Mouse (Mus musculus) limb, embryonic 10.5 days (tissue): ENCODE results near the gene Txk. TPM values are rescaled to one million over a fixed set of nuclear protein-coding genes. Genes with fewer than 3 reads are reported as not detected.

ENCODE experiments used
- DNase-seq: peaks from one replicate; pipeline ENCODE4 v3.0.0-alpha.2; 2017; ENCODE audit warnings: low spot score
- H3K27ac ChIP-seq: fragments of 300-500 bp; sonication (generic); 2 replicates; pipeline ENCODE4 v1.5.1; 2016; ENCODE audit warnings: mild to moderate bottlenecking
- H3K27me3 ChIP-seq: fragments of 300-500 bp; sonication (generic); 2 replicates; pipeline ENCODE4 v1.6.1; 2016; ENCODE audit warnings: low read depth, mild to moderate bottlenecking; ENCODE audit not compliant: poor library complexity, severe bottlenecking
- H3K36me3 ChIP-seq: fragments of 300-500 bp; sonication (generic); 2 replicates; pipeline ENCODE4 v1.6.1; 2016; ENCODE audit warnings: mild to moderate bottlenecking, moderate library complexity
- H3K4me1 ChIP-seq: fragments of 300-500 bp; sonication (generic); 2 replicates; pipeline ENCODE4 v1.6.1; 2016
- H3K4me3 ChIP-seq: fragments of 300-500 bp; sonication (generic); 2 replicates; pipeline ENCODE4 v1.5.1; 2016; ENCODE audit warnings: mild to moderate bottlenecking, moderate library complexity
- H3K9me3 ChIP-seq: fragments of 300-500 bp; sonication (generic); replicated peaks from 2 replicates; pipeline ENCODE4 v1.6.1; 2016; ENCODE audit warnings: mild to moderate bottlenecking
- WGBS: fragments of 180-500 bp; shearing (Covaris S2); methylation state at CpG from one replicate; pipeline ENCODE4 v1.1.7; 2016; 5-methylcytosine and 5-hydroxymethylcytosine counted together
- polyA plus RNA-seq: library from polyadenylated mRNA; unstranded; fragments of >200 nt; fragmentation: Nextera tagmentation; extraction: Ambion mirVana; gene quantifications from 2 replicates; pipeline ENCODE4 v1.2.1, GENCODE M21; 2016

Txk gene
- polyA plus RNA-seq, 1 experiment from 2014 or later: not detected

DNA sequence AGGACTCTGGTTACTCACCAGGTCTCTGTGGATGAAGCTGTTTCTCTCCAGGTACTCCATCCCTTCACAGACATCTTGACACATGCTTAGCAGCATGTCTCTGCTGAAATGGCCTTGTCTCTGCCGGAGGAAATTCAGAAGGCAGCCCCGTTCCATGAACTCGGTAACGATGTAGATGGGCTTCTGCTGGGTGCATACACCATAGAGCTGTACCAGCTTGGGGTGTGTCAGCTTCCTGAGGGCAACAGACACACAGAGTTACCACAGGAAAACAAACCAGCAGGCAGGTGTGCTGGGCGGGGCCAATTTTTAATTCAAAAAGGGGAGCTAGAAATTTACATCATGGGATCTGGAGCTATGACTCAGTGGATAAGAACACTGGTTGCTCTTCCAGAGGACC, 11.0 kb upstream of the Txk start:
- no peaks in the 10 kb centered on the region for H3K9me3 ChIP-seq
- no peaks in the 10 kb centered on the region for H3K36me3 ChIP-seq
- no peak overlapping the region for H3K27ac ChIP-seq
- DNase-seq: no peak
- H3K27me3 ChIP-seq: no peaks in the 10 kb centered on the region
- WGBS: 92% methylated on average over 5 of the region's 5 CpGs
- no peak overlapping the region for H3K4me3 ChIP-seq
- H3K4me1 ChIP-seq: no peaks in the 10 kb centered on the region

DNA sequence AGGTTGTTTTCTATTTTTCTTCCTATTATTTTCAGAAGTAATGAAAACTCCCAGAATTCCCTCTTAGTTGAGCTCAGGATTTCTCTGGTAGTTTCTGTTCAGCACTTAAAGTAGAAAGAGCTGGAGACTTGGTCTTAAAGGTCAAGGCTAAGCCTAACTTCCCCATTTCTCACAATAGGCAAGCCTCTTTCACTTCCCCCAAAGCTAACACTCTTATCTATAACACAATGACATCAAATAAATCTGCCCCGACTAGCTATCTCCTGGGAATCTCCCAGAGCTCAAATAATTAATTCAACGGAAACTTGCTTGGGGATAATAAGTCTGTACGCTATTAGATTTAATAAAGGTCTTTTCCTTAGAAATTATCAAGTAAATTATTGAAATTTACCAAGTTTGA, 10.4 kb upstream of the Txk start:
- no peaks in the 10 kb centered on the region for H3K4me1 ChIP-seq
- no peaks in the 10 kb centered on the region for H3K9me3 ChIP-seq
- no peak for DNase-seq
- H3K27me3 ChIP-seq: no peaks in the 10 kb centered on the region
- no peaks in the 10 kb centered on the region for H3K36me3 ChIP-seq
- WGBS: 88% methylated on average over 3 of the region's 3 CpGs
- H3K4me3 ChIP-seq: no peak overlapping the region
- H3K27ac ChIP-seq: no peak overlapping the region

DNA sequence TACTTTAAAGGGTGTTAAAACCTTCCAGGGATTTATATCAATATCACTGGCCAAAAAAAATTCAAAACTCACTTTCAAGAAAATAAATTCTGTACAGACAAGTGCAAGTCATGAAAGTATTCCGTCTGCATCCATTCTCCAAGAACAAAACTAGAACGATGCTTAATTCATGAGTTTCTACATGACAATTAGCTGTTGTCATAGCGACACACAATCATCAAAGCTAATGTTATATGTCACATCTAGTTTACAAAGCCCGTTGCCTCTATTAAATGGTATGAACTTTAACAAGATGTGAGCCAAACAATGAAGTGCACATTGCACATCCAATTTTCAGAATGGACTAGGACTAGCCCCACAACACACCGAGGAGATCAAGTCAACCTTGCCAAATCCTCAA, 9.2 kb upstream of the Txk start:
- 94% methylated on average over 5 of the region's 5 CpGs for WGBS
- Histone ChIP-seq H3K36me3 (no peaks in the 10 kb centered on the region), H3K9me3 (no peaks in the 10 kb centered on the region)

GRCm38 (mm10) chr5:72761237-72761636, 8.7 kb upstream of the Txk start:
- no peak for DNase-seq
- 83% methylated on average over 5 of the region's 5 CpGs for WGBS
- Histone ChIP-seq H3K27me3 (no peaks in the 10 kb centered on the region), H3K27ac (no peak overlapping the region), H3K36me3 (no peaks in the 10 kb centered on the region), H3K9me3 (no peaks in the 10 kb centered on the region), H3K4me3 (no peak overlapping the region), H3K4me1 (no peaks in the 10 kb centered on the region)

More for the DNA sequence above, 9.2 kb upstream of the Txk start:
- Histone ChIP-seq H3K4me1 (no peaks in the 10 kb centered on the region), H3K27me3 (no peaks in the 10 kb centered on the region), H3K4me3 (no peak overlapping the region), H3K27ac (no peak overlapping the region)
- no peak for DNase-seq

- no peaks in the 10 kb centered on the region for H3K4me1 ChIP-seq
- no peaks in the 10 kb centered on the region for H3K36me3 ChIP-seq
- no peaks in the 10 kb centered on the region for H3K27me3 ChIP-seq
- DNase-seq: no peak
- H3K27ac ChIP-seq: no peak overlapping the region
- no peaks in the 10 kb centered on the region for H3K9me3 ChIP-seq
- 78% methylated on average over 13 of the region's 13 CpGs for WGBS
- no peak overlapping the region for H3K4me3 ChIP-seq
Measured at GRCm38 (mm10) chr5:72758925-72759924, 6.6 kb upstream of the Txk start.

GRCm38 (mm10) chr5:72757155-72757773, 4.7 kb upstream of the Txk start:
- Histone ChIP-seq H3K9me3 (no peaks in the 10 kb centered on the region), H3K4me1 (no peaks in the 10 kb centered on the region), H3K4me3 (no peak overlapping the region), H3K27me3 (no peaks in the 10 kb centered on the region), H3K36me3 (no peaks in the 10 kb centered on the region), H3K27ac (no peak overlapping the region)
- DNase-seq: no peak
- WGBS: 84% methylated on average over 18 of the region's 18 CpGs

DNA sequence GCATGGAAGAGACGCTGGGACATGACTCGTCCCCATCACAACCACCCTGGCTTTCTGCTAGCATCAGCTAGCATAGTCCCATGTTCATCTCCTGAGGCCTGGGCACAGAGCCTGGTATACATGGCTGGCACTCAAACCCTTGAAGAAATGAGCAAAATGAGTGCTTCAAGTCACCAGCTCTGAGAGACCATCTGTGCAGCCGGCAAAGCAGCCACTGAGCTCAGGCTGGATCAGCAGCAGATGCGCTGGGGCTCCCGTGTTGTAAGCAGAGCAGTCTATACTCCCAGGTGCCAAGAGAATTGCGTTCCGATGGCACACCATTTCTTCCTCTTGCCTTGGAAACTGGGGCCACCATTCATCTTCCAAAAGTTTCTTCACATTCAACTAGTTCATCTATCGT, 3.4 kb upstream of the Txk start:
- Histone ChIP-seq H3K27ac (no peak overlapping the region), H3K4me3 (no peak overlapping the region), H3K9me3 (no peaks in the 10 kb centered on the region), H3K4me1 (no peaks in the 10 kb centered on the region), H3K36me3 (no peaks in the 10 kb centered on the region), H3K27me3 (no peaks in the 10 kb centered on the region)
- WGBS: 92% methylated on average over 8 of the region's 8 CpGs
- no peak for DNase-seq

DNA sequence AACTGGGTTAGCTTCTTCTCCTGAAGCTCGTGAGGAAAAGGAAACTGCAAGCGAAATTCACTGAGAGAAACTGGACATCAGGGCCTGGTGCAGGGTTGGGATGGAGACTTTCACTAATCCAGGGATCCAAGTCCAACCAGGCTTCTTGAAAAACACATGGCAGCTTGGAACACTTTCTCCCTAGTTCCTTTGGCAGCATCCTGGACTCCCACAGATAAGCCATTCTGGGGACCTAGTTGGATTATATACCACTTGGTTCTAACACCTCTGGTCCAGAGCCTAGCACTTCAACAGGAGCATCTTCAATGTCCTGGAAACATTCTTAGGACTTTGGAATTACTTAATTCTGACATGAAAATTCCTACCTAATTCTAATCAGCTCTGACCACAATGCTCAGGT, 2.5 kb upstream of the Txk start:
- WGBS: 81% methylated on average over 2 of the region's 2 CpGs
- H3K4me1 ChIP-seq: no peaks in the 10 kb centered on the region
- DNase-seq: no peak
- H3K27ac ChIP-seq: no peak overlapping the region
- H3K36me3 ChIP-seq: no peaks in the 10 kb centered on the region
- no peaks in the 10 kb centered on the region for H3K9me3 ChIP-seq
- H3K27me3 ChIP-seq: no peaks in the 10 kb centered on the region
- no peak overlapping the region for H3K4me3 ChIP-seq

DNA sequence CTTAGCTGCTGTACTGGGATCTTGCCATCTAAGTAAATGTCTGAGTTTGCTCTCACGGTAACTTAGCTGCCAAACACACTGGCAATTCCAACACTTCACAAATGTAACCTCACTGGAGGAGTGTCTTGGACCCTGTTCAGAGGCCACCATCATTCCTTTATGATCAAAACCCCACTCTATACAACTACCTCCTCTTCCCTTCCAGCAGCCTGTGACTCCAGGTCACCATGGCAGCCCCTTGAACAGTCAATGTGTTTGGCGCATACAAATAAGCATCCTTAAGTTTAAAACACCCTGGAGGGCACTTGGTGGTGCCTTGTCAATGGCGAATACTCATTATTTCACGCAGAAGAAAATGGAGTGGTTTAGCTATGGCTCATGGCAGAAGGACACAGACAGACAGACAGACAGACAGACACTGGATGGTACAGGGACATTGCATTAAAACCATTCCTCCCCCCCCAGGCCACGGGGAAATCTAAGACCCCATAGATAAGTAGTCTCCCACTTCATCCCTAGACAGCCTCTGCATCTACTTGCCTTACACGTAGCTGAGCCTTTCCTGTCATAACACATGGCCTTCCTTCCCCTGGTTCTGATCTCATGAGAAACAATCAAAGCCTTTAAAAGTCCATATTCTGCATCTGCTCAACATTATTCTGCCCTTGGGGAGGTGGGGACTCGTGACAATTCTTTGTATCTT, 1.4 kb downstream of the Txk start:
- H3K27me3 ChIP-seq: no peaks in the 10 kb centered on the region
- no peaks in the 10 kb centered on the region for H3K9me3 ChIP-seq
- no peak overlapping the region for H3K27ac ChIP-seq
- 88% methylated on average over 7 of the region's 7 CpGs for WGBS
- H3K4me3 ChIP-seq: no peak overlapping the region
- no peaks in the 10 kb centered on the region for H3K36me3 ChIP-seq
- no peaks in the 10 kb centered on the region for H3K4me1 ChIP-seq
- DNase-seq: no peak

DNA sequence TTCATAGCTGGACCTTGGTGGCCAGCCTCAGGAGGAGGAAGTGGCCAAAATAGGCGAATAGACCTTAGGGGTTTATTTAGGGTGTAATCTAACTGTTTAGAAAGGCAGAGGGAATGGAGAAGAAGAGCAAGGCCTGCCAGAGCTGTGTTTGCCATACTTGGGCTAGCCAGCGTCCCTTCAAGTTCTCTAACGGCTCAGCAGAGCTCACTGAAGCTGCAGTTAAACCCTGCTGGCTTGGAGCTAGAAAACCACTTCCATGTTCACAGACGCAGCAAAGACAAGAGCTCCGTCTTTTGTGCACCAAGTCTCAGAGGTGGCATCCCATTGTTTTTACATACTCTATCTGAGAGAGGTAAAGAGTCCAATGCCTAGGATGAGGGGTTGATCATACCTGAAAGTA, 2.4 kb downstream of the Txk start:
- no peak for DNase-seq
- H3K4me3 ChIP-seq: no peak overlapping the region
- H3K27me3 ChIP-seq: no peaks in the 10 kb centered on the region
- no peaks in the 10 kb centered on the region for H3K4me1 ChIP-seq
- H3K36me3 ChIP-seq: no peaks in the 10 kb centered on the region
- H3K9me3 ChIP-seq: no peaks in the 10 kb centered on the region
- 82% methylated on average over 5 of the region's 5 CpGs for WGBS
- no peak overlapping the region for H3K27ac ChIP-seq

- no peaks in the 10 kb centered on the region for H3K4me1 ChIP-seq
- 74% methylated on average over 7 of the region's 7 CpGs for WGBS
- no peaks in the 10 kb centered on the region for H3K9me3 ChIP-seq
- no peak overlapping the region for H3K4me3 ChIP-seq
- no peaks in the 10 kb centered on the region for H3K27me3 ChIP-seq
- no peak for DNase-seq
- H3K27ac ChIP-seq: no peak overlapping the region
- H3K36me3 ChIP-seq: no peaks in the 10 kb centered on the region
Measured at GRCm38 (mm10) chr5:72748659-72749265, 3.8 kb downstream of the Txk start.

- Histone ChIP-seq H3K27ac (no peak overlapping the region), H3K4me3 (no peak overlapping the region), H3K27me3 (no peaks in the 10 kb centered on the region), H3K9me3 (no peaks in the 10 kb centered on the region), H3K4me1 (no peaks in the 10 kb centered on the region), H3K36me3 (no peaks in the 10 kb centered on the region)
- DNase-seq: no peak
- WGBS: 89% methylated on average over 4 of the region's 4 CpGs
Measured at GRCm38 (mm10) chr5:72747384-72747783, 5.2 kb downstream of the Txk start.

GRCm38 (mm10) chr5:72746461-72746860, 6.1 kb downstream of the Txk start:
- no peak for DNase-seq
- no peaks in the 10 kb centered on the region for H3K36me3 ChIP-seq
- no peaks in the 10 kb centered on the region for H3K4me1 ChIP-seq
- no peaks in the 10 kb centered on the region for H3K27me3 ChIP-seq
- H3K4me3 ChIP-seq: no peak overlapping the region
- WGBS: 81% methylated on average over 4 of the region's 4 CpGs
- H3K9me3 ChIP-seq: no peaks in the 10 kb centered on the region
- H3K27ac ChIP-seq: no peak overlapping the region
